Mouse (Mus musculus) Patski (cell line): ENCODE measurements around the gene Gm44502. TPM values are rescaled to one million over a fixed set of nuclear protein-coding genes. Genes with fewer than 3 reads are reported as not detected.
"Not testable (repeated sequence)": the region's sequence is repeated elsewhere in the genome, so short reads cannot be mapped to it uniquely, and the experiment has no call there.

ENCODE experiments used
- ATAC-seq: fragments of 100-300 bp; one replicate; pipeline ENCODE4 v1.8.0; 2021
- CTCF ChIA-PET: fragments of 350-600 bp; sonication (Branson Sonifier 250); formaldehyde crosslinking; loops from one replicate; lab custom pipeline; 2022; ENCODE audit warnings: inconsistent platforms; lab: Charles Lee
- POLR2A ChIA-PET: fragments of 350-600 bp; sonication (Branson Sonifier 250); formaldehyde crosslinking; loops from one replicate; lab custom pipeline; 2022; ENCODE audit warnings: antibody characterized with exemption, inconsistent platforms; lab: Charles Lee
- DNase-seq: peaks from one replicate; pipeline ENCODE4 v3.0.0-alpha.2; 2011; ENCODE audit warnings: low read depth, low spot score
- H3K27me3 ChIP-seq: fragments of 371-371 bp; one replicate; pipeline ENCODE4 v1.5.1; 2021
- CTCF ChIP-seq: fragments of 100-300 bp; IDR thresholded peaks from one replicate; pipeline ENCODE4 v1.5.1; 2021
- in situ Hi-C: fragments of 300-500 bp; cut with MboI; formaldehyde crosslinking; loops from 3 replicates; pipeline ENCODE4 v1.11.1; 2018; ENCODE audit warnings: low pct_unique_long_range_greater_than_20kb, mixed read lengths
- polyA plus RNA-seq: library from polyadenylated mRNA; unstranded; gene quantifications from one replicate; pipeline ENCODE4 v1.2.3, GENCODE M21; 2021

The Gm44502 gene
- polyA plus RNA-seq, 1 experiment from 2014 or later: not detected

GRCm38 (mm10) chr15:89453865-89454478 lies 24.5 kb upstream of the Gm44502 start, which contains the start of gene Mapk8ip2:
Mapk8ip2 (plus strand) TSS chr15:89453913.
- CTCF ChIA-PET: interaction anchor here (0.9 kb wide), 1 partner anchor 9 kb away, joined by 3 read pairs; no protein-coding TSS in a partner anchor
- in situ Hi-C loops: no loop called here
- peaks cover 51% of the 10 kb centered on the region for H3K27me3 ChIP-seq
- no peak for DNase-seq
- no peak for ATAC-seq
- POLR2A ChIA-PET: no interaction called here
- no peak for TF ChIP-seq CTCF

DNA sequence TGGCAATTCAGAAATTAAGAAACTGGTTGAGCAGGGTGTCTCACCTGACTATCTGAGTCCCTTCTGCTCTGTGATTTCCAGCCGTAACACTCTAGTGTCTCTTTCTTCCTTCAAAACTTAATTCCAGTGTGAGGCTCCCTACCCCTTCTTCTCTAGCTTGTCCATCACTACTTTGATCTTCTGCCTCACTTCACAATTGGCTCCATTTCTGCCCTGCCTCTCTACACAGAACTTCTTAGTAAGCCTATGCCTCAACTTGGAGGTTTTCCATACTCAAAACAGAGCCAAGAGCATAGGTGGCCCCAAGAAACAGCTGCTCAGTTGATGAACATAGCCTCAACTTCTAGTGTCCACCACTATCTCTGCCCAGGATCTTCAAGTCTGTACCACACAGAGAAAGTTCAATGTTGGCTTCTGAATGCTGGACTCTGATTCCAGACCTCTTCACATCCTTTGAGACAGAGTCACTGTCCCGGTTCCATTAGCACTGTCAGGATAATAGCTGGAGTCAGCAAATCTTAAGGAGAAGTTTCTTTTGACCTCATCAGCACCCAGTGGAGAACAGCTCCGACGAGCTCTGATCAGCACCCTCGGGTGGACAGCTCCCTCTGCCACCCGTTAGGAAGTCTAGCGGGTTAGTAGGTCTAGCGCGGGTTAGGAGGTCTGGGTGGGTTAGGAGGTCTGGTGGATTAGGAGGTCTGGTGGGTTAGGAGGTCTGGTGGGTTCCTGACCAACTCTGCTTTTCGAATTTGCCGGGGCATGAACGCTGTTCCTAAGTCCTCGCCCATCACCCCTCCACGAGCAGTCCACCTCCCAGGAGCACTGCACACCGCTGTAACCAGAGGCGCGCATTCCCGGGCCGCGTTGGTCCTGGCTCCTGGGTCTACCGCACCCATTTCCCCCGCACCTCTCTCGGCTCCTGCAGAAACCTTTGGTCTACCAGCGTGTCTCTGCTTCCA lies 23.7 kb upstream of the Gm44502 start:
- ATAC-seq: peak; percentile 44
- DNase-seq: no peak
- in situ Hi-C loops: no loop called here
- POLR2A ChIA-PET: no interaction called here
- no peak for TF ChIP-seq CTCF
- CTCF ChIA-PET: no interaction called here
- H3K27me3 ChIP-seq: peaks cover 46% of the 10 kb centered on the region

DNA sequence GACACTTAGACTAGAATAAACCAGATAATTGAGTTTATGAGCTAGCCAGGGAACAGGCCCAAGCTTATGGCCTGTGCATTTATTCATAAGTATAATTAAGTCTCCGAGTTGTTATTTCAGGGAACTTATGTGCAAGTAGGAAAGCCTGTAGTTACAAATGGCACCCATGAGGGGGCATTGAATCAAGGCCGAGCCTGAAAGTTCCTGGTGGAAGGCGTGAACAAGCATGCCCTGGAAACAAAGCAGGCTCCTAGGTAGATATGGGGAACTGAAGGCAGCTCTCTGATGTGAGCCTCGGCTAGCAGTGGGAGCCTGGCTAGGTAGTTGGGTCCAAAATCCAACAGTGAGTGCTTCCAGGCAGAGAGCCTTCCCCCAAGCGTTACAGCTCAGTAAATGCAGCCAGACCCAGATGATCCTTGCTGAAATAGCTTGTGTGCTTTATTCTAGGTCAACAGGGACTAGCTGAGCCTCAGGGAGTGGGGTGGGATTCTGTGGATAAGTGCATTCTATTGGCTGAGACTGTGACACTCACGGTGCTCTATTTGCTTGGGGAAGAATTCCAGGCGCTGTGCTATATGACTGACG lies 13.1 kb upstream of the Gm44502 start:
- TF ChIP-seq CTCF: peak; percentile 41
- ATAC-seq: no peak
- in situ Hi-C loops: no loop called here
- no peak for DNase-seq
- H3K27me3 ChIP-seq: peaks cover 10% of the 10 kb centered on the region
- POLR2A ChIA-PET: no interaction called here
- CTCF ChIA-PET: interaction anchor here (1.2 to 1.3 kb wide), 3 partner anchors 13 to 32 kb away, joined by 3 to 4 read pairs (median 3); partner anchors contain the start of genes C730034F03Rik, Chkb and Gm44502

- in situ Hi-C loops: no loop called here
- TF ChIP-seq CTCF: no peak
- POLR2A ChIA-PET: no interaction called here
- no peak for ATAC-seq
- peaks cover under 1% of the 10 kb centered on the region for H3K27me3 ChIP-seq
- CTCF ChIA-PET: interaction anchor here (1.3 kb wide), 1 partner anchor 32 kb away, joined by 3 read pairs; no protein-coding TSS in a partner anchor
- no peak for DNase-seq
Observed at GRCm38 (mm10) chr15:89435878-89436277, 6.4 kb upstream of the Gm44502 start.

- POLR2A ChIA-PET: no interaction called here
- CTCF ChIA-PET: no interaction called here
- H3K27me3 ChIP-seq: no peaks in the 10 kb centered on the region
- no peak for TF ChIP-seq CTCF
- ATAC-seq (no peak), DNase-seq (no peak)
- in situ Hi-C loops: no loop called here
Observed at GRCm38 (mm10) chr15:89434136-89434535, 4.6 kb upstream of the Gm44502 start.

DNA sequence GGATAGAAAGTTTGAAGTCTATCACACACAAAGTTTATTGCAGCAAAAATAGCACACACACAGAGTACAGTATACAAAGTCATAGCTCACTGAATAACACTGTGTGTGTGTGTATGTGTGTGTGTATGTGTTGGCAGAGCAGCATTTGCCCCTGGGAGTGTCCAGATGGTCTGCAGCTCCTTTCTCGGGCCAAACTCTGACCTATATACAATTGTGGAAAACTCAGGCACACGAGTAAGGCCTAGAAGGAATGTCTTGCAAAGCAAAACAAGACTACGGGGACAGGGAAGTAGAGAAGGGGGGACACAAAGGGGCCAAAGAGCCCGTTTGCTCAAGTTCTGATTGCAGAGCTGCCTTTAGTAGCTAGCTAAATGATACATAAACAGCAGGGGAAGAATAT lies 3.5 kb upstream of the Gm44502 start:
- ATAC-seq (no peak), DNase-seq (no peak)
- TF ChIP-seq CTCF: no peak
- in situ Hi-C loops: no loop called here
- H3K27me3 ChIP-seq: no peaks in the 10 kb centered on the region
- ChIA-PET CTCF (no interaction called here), POLR2A (no interaction called here)

DNA sequence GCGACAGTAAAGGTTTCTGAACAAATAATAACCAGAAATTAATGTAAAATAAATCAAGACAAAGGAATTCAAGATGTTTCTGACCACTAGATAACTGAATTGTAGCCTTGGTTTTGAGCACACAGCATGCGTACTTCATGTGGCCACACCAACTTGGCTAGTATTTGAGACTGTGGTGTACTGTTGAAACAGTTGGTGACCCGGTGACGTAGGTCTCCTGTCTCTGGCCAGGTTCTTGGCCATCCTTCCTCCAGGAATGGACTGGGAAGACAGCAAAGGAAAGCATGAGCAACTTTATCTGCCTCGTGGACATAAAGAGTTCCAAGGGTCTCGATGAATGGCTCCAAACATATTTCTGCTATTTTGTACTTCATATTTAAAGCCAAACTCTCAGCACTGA lies 2.3 kb upstream of the Gm44502 start:
- POLR2A ChIA-PET: interaction anchor here (0.6 kb wide), 1 partner anchor 56 kb away, joined by 4 read pairs; no protein-coding TSS in a partner anchor
- CTCF ChIA-PET: no interaction called here
- ATAC-seq: no peak
- no peaks in the 10 kb centered on the region for H3K27me3 ChIP-seq
- no peak for TF ChIP-seq CTCF
- in situ Hi-C loops: no loop called here
- DNase-seq: no peak

- DNase-seq (no peak), ATAC-seq (no peak)
- no peaks in the 10 kb centered on the region for H3K27me3 ChIP-seq
- ChIA-PET CTCF (interaction anchor here (0.7 kb wide), 1 partner anchor 99 kb away, joined by 3 read pairs; no protein-coding TSS in a partner anchor), POLR2A (interaction anchor here (0.6 kb wide), 1 partner anchor 57 kb away, joined by 4 read pairs; no protein-coding TSS in a partner anchor)
- no peak for TF ChIP-seq CTCF
- in situ Hi-C loops: no loop called here
Observed at GRCm38 (mm10) chr15:89431271-89431670, 1.8 kb upstream of the Gm44502 start.

DNA sequence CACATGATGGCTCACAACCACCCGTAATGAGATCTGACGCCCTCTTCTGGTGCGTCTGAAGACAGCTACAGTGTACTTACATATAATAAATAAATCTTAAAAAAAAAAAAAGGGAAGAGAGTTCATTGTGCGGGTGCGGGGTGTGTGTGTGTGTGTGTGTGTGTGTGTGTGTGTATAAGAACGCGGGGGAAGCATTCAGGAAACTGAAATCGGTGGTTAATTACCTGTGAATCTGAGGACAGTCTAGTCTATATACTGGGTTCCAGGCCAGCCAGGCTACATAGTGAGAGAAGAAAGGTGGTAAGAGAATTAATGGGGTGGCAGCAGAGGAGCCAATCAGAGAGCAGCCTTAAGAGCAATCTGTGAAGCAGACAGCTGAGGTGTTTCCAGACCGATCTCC lies 1.3 kb upstream of the Gm44502 start:
- ChIA-PET CTCF (interaction anchor here (0.7 to 1.0 kb wide), 2 partner anchors 83 to 100 kb away, joined by 3 read pairs; no protein-coding TSS in a partner anchor), POLR2A (interaction anchor here (0.6 kb wide), 1 partner anchor 37 kb away, joined by 3 read pairs; no protein-coding TSS in a partner anchor)
- in situ Hi-C loops, H3K27me3 ChIP-seq, DNase-seq, ATAC-seq: not testable (repeated sequence)

- no peaks in the 10 kb centered on the region for H3K27me3 ChIP-seq
- in situ Hi-C loops: no loop called here
- ChIA-PET POLR2A (interaction anchor here (0.6 to 1.1 kb wide), 2 partner anchors 37 to 56 kb away, joined by 3 to 6 read pairs; partner anchors contain the start of gene Sco2), CTCF (interaction anchor here (0.9 to 1.4 kb wide), 4 partner anchors 10 to 82 kb away, joined by 3 to 4 read pairs (median 3); no protein-coding TSS in a partner anchor)
- no peak for TF ChIP-seq CTCF
- DNase-seq: no peak
- ATAC-seq: no peak
Observed at GRCm38 (mm10) chr15:89430341-89430740, 845 bp upstream of the Gm44502 start.
